Mouse (Mus musculus) midbrain, embryonic 13.5 days (tissue): ENCODE data around the gene Ccdc36. TPM values are rescaled to one million over a fixed set of nuclear protein-coding genes. Genes with fewer than 3 reads are reported as not detected.

Experiments
- ATAC-seq: fragments of 200-750 bp; cut with Nextera tagmentation; 2 replicates; pipeline ENCODE4 v1.8.0; 2017; ENCODE audit warnings: mild to moderate bottlenecking, moderate TSS enrichment, moderate library complexity
- H3K27ac ChIP-seq: fragments of 300-500 bp; sonication (generic); 2 replicates; pipeline ENCODE4 v1.5.1; 2015; ENCODE audit warnings: inconsistent platforms, mild to moderate bottlenecking, moderate library complexity
- H3K27me3 ChIP-seq: fragments of 300-500 bp; sonication (generic); 2 replicates; pipeline ENCODE4 v1.6.1; 2015; ENCODE audit warnings: mild to moderate bottlenecking, inconsistent platforms
- H3K36me3 ChIP-seq: fragments of 300-500 bp; sonication (generic); 2 replicates; pipeline ENCODE4 v1.6.1; 2015; ENCODE audit warnings: mild to moderate bottlenecking, inconsistent platforms
- H3K4me1 ChIP-seq: fragments of 300-500 bp; sonication (generic); replicated peaks from 2 replicates; pipeline ENCODE4 v1.6.1; 2015; ENCODE audit warnings: inconsistent platforms
- H3K4me2 ChIP-seq: fragments of 300-500 bp; sonication (generic); replicated peaks from 2 replicates; pipeline ENCODE4 v1.6.1; 2015; ENCODE audit warnings: moderate library complexity, mild to moderate bottlenecking, inconsistent platforms
- H3K4me3 ChIP-seq: fragments of 300-500 bp; sonication (generic); replicated peaks from 2 replicates; pipeline ENCODE4 v1.5.1; 2015; ENCODE audit warnings: mild to moderate bottlenecking, inconsistent platforms
- H3K9ac ChIP-seq: fragments of 300-500 bp; sonication (generic); replicated peaks from 2 replicates; pipeline ENCODE4 v1.6.1; 2015; ENCODE audit warnings: mild to moderate bottlenecking, inconsistent platforms
- H3K9me3 ChIP-seq: fragments of 300-500 bp; sonication (generic); 2 replicates; pipeline ENCODE4 v1.6.1; 2016; ENCODE audit warnings: mild to moderate bottlenecking, inconsistent platforms
- WGBS: fragments of 180-500 bp; shearing (Covaris S2); methylation state at CpG from one replicate; pipeline ENCODE4 v1.1.7; 2015; 5-methylcytosine and 5-hydroxymethylcytosine counted together
- polyA plus RNA-seq: library from polyadenylated mRNA; unstranded; fragments of >200 nt; fragmentation: Nextera tagmentation; extraction: Ambion mirVana; gene quantifications from 2 replicates; pipeline ENCODE4 v1.2.1, GENCODE M21; 2015

Gene Ccdc36
- polyA plus RNA-seq, 1 experiment from 2014 or later, result 1.7 TPM

GRCm38 (mm10) chr9:108394191-108394590 is 34.1 kb downstream of the Ccdc36 start:
- ATAC-seq, result no peak
- Histone ChIP-seq H3K27me3 (no peaks in the 10 kb centered on the region), H3K9me3 (no peaks in the 10 kb centered on the region), H3K4me2 (no peak overlapping the region), H3K36me3 (peaks cover 64% of the 10 kb centered on the region), H3K9ac (no peak overlapping the region), H3K4me1 (no peaks in the 10 kb centered on the region), H3K4me3 (no peak overlapping the region), H3K27ac (no peak overlapping the region)
- 94% methylated on average over 6 of the region's 6 CpGs for WGBS

- WGBS, result 48% methylated on average over 18 of the region's 18 CpGs
- no peak within 1 kb of the TSS for H3K4me2 ChIP-seq
- H3K36me3 ChIP-seq, result peaks cover 75% of the 10 kb centered on the region
- no peaks in the 10 kb centered on the region for H3K9me3 ChIP-seq
- no peak for ATAC-seq
- H3K4me3 ChIP-seq, result no peak within 1 kb of the TSS
- H3K27me3 ChIP-seq, result no peaks in the 10 kb centered on the region
- H3K9ac ChIP-seq, result no peak within 1 kb of the TSS
- no peak within 1 kb of the TSS for H3K27ac ChIP-seq
- H3K4me1 ChIP-seq, result no peaks in the 10 kb centered on the region
Observed at GRCm38 (mm10) chr9:108392676-108393075, 35.6 kb downstream of the Ccdc36 start, which contains the start of gene 1700102P08Rik. Gene 1700102P08Rik (plus strand): TSS chr9:108392805.

GRCm38 (mm10) chr9:108389220-108389619 is 39.1 kb downstream of the Ccdc36 start:
- H3K9me3 ChIP-seq, result no peaks in the 10 kb centered on the region

GRCm38 (mm10) chr9:108388601-108389000 is 39.7 kb downstream of the Ccdc36 start:
- 91% methylated on average over 10 of the region's 10 CpGs for WGBS
- no peak overlapping the region for H3K4me2 ChIP-seq

More at GRCm38 (mm10) chr9:108389220-108389619, 39.1 kb downstream of the Ccdc36 start:
- Histone ChIP-seq H3K4me2 (no peak overlapping the region), H3K9ac (no peak overlapping the region), H3K4me1 (no peaks in the 10 kb centered on the region), H3K36me3 (peaks cover 92% of the 10 kb centered on the region), H3K27me3 (no peaks in the 10 kb centered on the region), H3K4me3 (no peak overlapping the region), H3K27ac (no peak overlapping the region)
- WGBS, result 92% methylated on average over 6 of the region's 6 CpGs
- ATAC-seq, result no peak

GRCm38 (mm10) chr9:108386816-108387215 is 41.5 kb downstream of the Ccdc36 start:
- no peak overlapping the region for H3K27ac ChIP-seq
- H3K27me3 ChIP-seq, result no peaks in the 10 kb centered on the region
- WGBS, result 94% methylated on average over 4 of the region's 4 CpGs
- no peak overlapping the region for H3K9ac ChIP-seq
- H3K4me1 ChIP-seq, result no peaks in the 10 kb centered on the region
- ATAC-seq, result no peak
- H3K4me2 ChIP-seq, result no peak overlapping the region
- peaks cover 92% of the 10 kb centered on the region for H3K36me3 ChIP-seq
- no peak overlapping the region for H3K4me3 ChIP-seq
- H3K9me3 ChIP-seq, result no peaks in the 10 kb centered on the region

More at GRCm38 (mm10) chr9:108388601-108389000, 39.7 kb downstream of the Ccdc36 start:
- H3K4me1 ChIP-seq, result no peaks in the 10 kb centered on the region
- no peak for ATAC-seq
- H3K9me3 ChIP-seq, result no peaks in the 10 kb centered on the region
- H3K36me3 ChIP-seq, result peaks cover 92% of the 10 kb centered on the region
- H3K27ac ChIP-seq, result no peak overlapping the region
- H3K4me3 ChIP-seq, result no peak overlapping the region
- no peaks in the 10 kb centered on the region for H3K27me3 ChIP-seq
- no peak overlapping the region for H3K9ac ChIP-seq

GRCm38 (mm10) chr9:108385006-108385405 is 43.3 kb downstream of the Ccdc36 start:
- Histone ChIP-seq H3K4me3 (no peak overlapping the region), H3K4me1 (no peaks in the 10 kb centered on the region), H3K9me3 (no peaks in the 10 kb centered on the region), H3K9ac (no peak overlapping the region), H3K27me3 (no peaks in the 10 kb centered on the region), H3K4me2 (no peak overlapping the region), H3K27ac (no peak overlapping the region), H3K36me3 (peaks cover 95% of the 10 kb centered on the region)
- WGBS, result 89% methylated on average over 7 of the region's 7 CpGs
- no peak for ATAC-seq

- no peaks in the 10 kb centered on the region for H3K9me3 ChIP-seq
- H3K4me1 ChIP-seq, result no peaks in the 10 kb centered on the region
- no peak overlapping the region for H3K9ac ChIP-seq
- no peak overlapping the region for H3K4me3 ChIP-seq
- H3K27me3 ChIP-seq, result no peaks in the 10 kb centered on the region
- 96% methylated on average over 9 of the region's 9 CpGs for WGBS
- ATAC-seq, result no peak
- peaks cover 96% of the 10 kb centered on the region for H3K36me3 ChIP-seq
- H3K27ac ChIP-seq, result no peak overlapping the region
- H3K4me2 ChIP-seq, result no peak overlapping the region
Observed at GRCm38 (mm10) chr9:108381382-108381781, 46.9 kb downstream of the Ccdc36 start.

GRCm38 (mm10) chr9:108379294-108379693 is 49.0 kb downstream of the Ccdc36 start:
- no peaks in the 10 kb centered on the region for H3K9me3 ChIP-seq
- H3K27ac ChIP-seq, result no peak overlapping the region
- no peak overlapping the region for H3K9ac ChIP-seq
- H3K27me3 ChIP-seq, result no peaks in the 10 kb centered on the region
- no peak for ATAC-seq
- no peaks in the 10 kb centered on the region for H3K4me1 ChIP-seq
- no peak overlapping the region for H3K4me2 ChIP-seq
- H3K36me3 ChIP-seq, result peaks cover 95% of the 10 kb centered on the region
- no peak overlapping the region for H3K4me3 ChIP-seq
- WGBS, result 93% methylated on average over 4 of the region's 4 CpGs

GRCm38 (mm10) chr9:108378736-108379135 is 49.5 kb downstream of the Ccdc36 start:
- H3K36me3 ChIP-seq, result peaks cover 95% of the 10 kb centered on the region
- ATAC-seq, result no peak
- no peaks in the 10 kb centered on the region for H3K9me3 ChIP-seq
- no peak overlapping the region for H3K4me2 ChIP-seq
- H3K4me3 ChIP-seq, result no peak overlapping the region
- no peaks in the 10 kb centered on the region for H3K4me1 ChIP-seq
- no peak overlapping the region for H3K27ac ChIP-seq
- WGBS, result 95% methylated on average over 5 of the region's 5 CpGs
- no peaks in the 10 kb centered on the region for H3K27me3 ChIP-seq
- no peak overlapping the region for H3K9ac ChIP-seq

GRCm38 (mm10) chr9:108378234-108378633 is 50.0 kb downstream of the Ccdc36 start:
- no peak overlapping the region for H3K4me3 ChIP-seq
- WGBS, result 93% methylated on average over 9 of the region's 9 CpGs
- ATAC-seq, result no peak
- no peaks in the 10 kb centered on the region for H3K9me3 ChIP-seq
- H3K27ac ChIP-seq, result no peak overlapping the region
- H3K9ac ChIP-seq, result no peak overlapping the region
- peaks cover 95% of the 10 kb centered on the region for H3K36me3 ChIP-seq
- H3K4me2 ChIP-seq, result no peak overlapping the region
- no peaks in the 10 kb centered on the region for H3K4me1 ChIP-seq
- H3K27me3 ChIP-seq, result no peaks in the 10 kb centered on the region

Other genes starting within 250 kb of the Ccdc36 start
- 7.1 and 8.0 TPM in 2 replicates for gene Bsn, start 238.1 kb downstream of the Ccdc36 start, polyA plus RNA-seq
- 50.5 and 57.8 TPM in 2 replicates for gene Dag1, start 164.5 kb downstream of the Ccdc36 start, polyA plus RNA-seq
- 118 TPM in 2 replicates for gene Nicn1, start 138.1 kb downstream of the Ccdc36 start, polyA plus RNA-seq
- gene Amt, start 131.6 kb downstream of the Ccdc36 start, polyA plus RNA-seq, result 33.6 and 35.5 TPM in 2 replicates
- 288 and 306 TPM in 2 replicates for gene Rhoa, start 122.4 kb downstream of the Ccdc36 start, polyA plus RNA-seq
- 52.6 and 57.5 TPM in 2 replicates for gene Tcta, start 122.3 kb downstream of the Ccdc36 start, polyA plus RNA-seq
- 474 and 511 TPM in 2 replicates for gene Gpx1, start 89.6 kb downstream of the Ccdc36 start, polyA plus RNA-seq
- 143 and 146 TPM in 2 replicates for gene Usp4, start 80.6 kb downstream of the Ccdc36 start, polyA plus RNA-seq
- gene 1700102P08Rik, start 35.7 kb downstream of the Ccdc36 start, polyA plus RNA-seq, result 2.1 and 2.2 TPM in 2 replicates
- gene BC048562, start 8.0 kb upstream of the Ccdc36 start, polyA plus RNA-seq, result not detected in 2 replicates
- gene Ccdc71, start 32.0 kb upstream of the Ccdc36 start, polyA plus RNA-seq, result 59.7 and 63.5 TPM in 2 replicates
- 75.7 and 84.8 TPM in 2 replicates for gene Klhdc8b, start 33.1 kb upstream of the Ccdc36 start, polyA plus RNA-seq
- gene Lamb2, start 51.3 kb upstream of the Ccdc36 start, polyA plus RNA-seq, result 20.0 and 24.1 TPM in 2 replicates
- 75.9 and 91.9 TPM in 2 replicates for gene Usp19, start 62.1 kb upstream of the Ccdc36 start, polyA plus RNA-seq
- gene Qars, start 79.2 kb upstream of the Ccdc36 start, polyA plus RNA-seq, result 70.2 and 70.5 TPM in 2 replicates
- 141 and 146 TPM in 2 replicates for gene Qrich1, start 88.3 kb upstream of the Ccdc36 start, polyA plus RNA-seq
- gene Impdh2, start 131.8 kb upstream of the Ccdc36 start, polyA plus RNA-seq, result 108 and 115 TPM in 2 replicates
- gene Ndufaf3, start 138.9 kb upstream of the Ccdc36 start, polyA plus RNA-seq, result 73.7 and 79.2 TPM in 2 replicates
- 321 and 345 TPM in 2 replicates for gene Dalrd3, start 141.4 kb upstream of the Ccdc36 start, polyA plus RNA-seq
- gene Wdr6, start 150.3 kb upstream of the Ccdc36 start, polyA plus RNA-seq, result 364 and 380 TPM in 2 replicates
- 24.6 and 27.7 TPM in 2 replicates for gene P4htm, start 169.2 kb upstream of the Ccdc36 start, polyA plus RNA-seq
- 53.6 and 54.0 TPM in 2 replicates for gene Arih2, start 220.9 kb upstream of the Ccdc36 start, polyA plus RNA-seq
- 39.5 and 40.5 TPM in 2 replicates for gene Slc25a20, start 233.6 kb upstream of the Ccdc36 start, polyA plus RNA-seq